Mouse (Mus musculus): ENCODE results near the gene Gm21861.
"Not testable (repeated sequence)": the region's sequence is repeated elsewhere in the genome, so short reads cannot be mapped to it uniquely, and the experiment has no call there.

Gm21861 gene

GRCm38 (mm10) chrY:58814497-58814896, at the start of gene Gm21861:
Gene Gm21861 (minus strand): TSS chrY:58814597.
- DNase-seq (ENCODE audit: extremely low spot score) = not testable (repeated sequence)

All from embryo, embryonic 9.5 days (tissue).